Mouse (Mus musculus) gastrocnemius, adult 8-10 months (tissue): ENCODE results near the gene Ttpal. TPM values are rescaled to one million over a fixed set of nuclear protein-coding genes. Genes with fewer than 3 reads are reported as not detected.
A peak's percentile ranks its signal among the peaks of the same experiment; 100 is the strongest.

Experiments
- DNase-seq, 2 experiments: peaks; one replicate each; pipeline ENCODE4 v3.0.0; 2022; ENCODE audit warnings: low spot score in 2 of 2
- total RNA-seq, 4 experiments: library from RNA; stranded (reverse); gene quantifications; 2 replicates each; pipeline ENCODE4 v1.2.4; 2022

The Ttpal gene
- total RNA-seq, 4 experiments from 2014 or later: 3.1 to 5.2 (median 3.4) TPM

- no peak for DNase-seq
These were observed 58.1 kb downstream of the Ttpal start for GRCm38 (mm10) chr2:163660103-163660701.

GRCm38 (mm10) chr2:163661371-163661850 lies 59.3 kb downstream of the Ttpal start:
- DNase-seq: peak in 1 of 2 experiments; percentile 43

- DNase-seq: no peak
These were observed 60.0 kb downstream of the Ttpal start for GRCm38 (mm10) chr2:163662076-163662475.

- DNase-seq: no peak
These were observed 60.6 kb downstream of the Ttpal start for GRCm38 (mm10) chr2:163662698-163663221.

GRCm38 (mm10) chr2:163663930-163664329 lies 61.8 kb downstream of the Ttpal start:
- no peak for DNase-seq

- no peak for DNase-seq
These were observed 64.9 kb downstream of the Ttpal start for GRCm38 (mm10) chr2:163667045-163667444.

Other genes starting within 250 kb of the Ttpal start
- 100 to 1,000 TPM; 459 to 572 (median 513) TPM for gene Jph2, start 204.3 kb upstream of the Ttpal start, total RNA-seq
- gene Oser1, start 177.6 kb upstream of the Ttpal start, total RNA-seq: 10 to 100 TPM; 30.7 to 34.5 (median 32.9) TPM
- gene Gdap1l1, start 163.8 kb upstream of the Ttpal start, total RNA-seq: under 1 TPM in 1 of 4 experiments, not detected in 3; 0.13 TPM
- 10 to 100 TPM; 70.3 to 75.0 (median 73.9) TPM for gene Fitm2, start 129.7 kb upstream of the Ttpal start, total RNA-seq
- gene R3hdml, start 110.0 kb upstream of the Ttpal start, total RNA-seq: not detected
- under 1 TPM in 1 of 4 experiments, not detected in 3; 0.11 TPM for gene Hnf4a, start 95.5 kb upstream of the Ttpal start, total RNA-seq
- gene Serinc3, start 42.8 kb downstream of the Ttpal start, total RNA-seq: 100 to 1,000 TPM in 3 of 4 experiments, 10 to 100 TPM in 1; 88.8 to 135 (median 117) TPM
- gene Pkig, start 56.1 kb downstream of the Ttpal start, total RNA-seq: 100 to 1,000 TPM; 102 to 111 (median 107) TPM
- 1 to 10 TPM in 1 of 4 experiments, under 1 TPM in 2, not detected in 1; 0.34 to 1.2 (median 0.62) TPM for gene Ada, start 147.9 kb downstream of the Ttpal start, total RNA-seq
- 1 to 10 TPM in 2 of 4 experiments, under 1 TPM in 1, not detected in 1; 0.75 to 1.4 (median 1.3) TPM for gene Ccn5, start 218.5 kb downstream of the Ttpal start, total RNA-seq